Mouse (Mus musculus): ENCODE results near the gene Nectin1. TPM values are rescaled to one million over a fixed set of nuclear protein-coding genes. Genes with fewer than 3 reads are reported as not detected.
A peak's percentile ranks its signal among the peaks of the same experiment; 100 is the strongest.

The Nectin1 gene
- polyA plus RNA-seq, 1 experiment from 2014 or later = 3.7 TPM

- ATAC-seq (replicated peaks; ENCODE audit: low FRiP score, low read depth) (no peak), DNase-seq (ENCODE audit: low spot score) (no peak)
- Histone ChIP-seq H3K4me2 (ENCODE audit: low read length) (no peak overlapping the region), H3K27ac (no peak overlapping the region), H3K36me3 (ENCODE audit: insufficient read depth, low read length) (no peaks in the 10 kb centered on the region), H3K9ac (ENCODE audit: low read depth, low read length) (no peak overlapping the region), H3K4me1 (replicated peaks; ENCODE audit: insufficient read depth, low read length) (no peaks in the 10 kb centered on the region), H3K4me3 (replicated peaks; ENCODE audit: low read depth, low read length) (no peak overlapping the region), H3K9me3 (replicated peaks; ENCODE audit: low read length) (no peaks in the 10 kb centered on the region), H3K27me3 (ENCODE audit: insufficient read depth, low read length) (no peaks in the 10 kb centered on the region)
- 55% methylated on average over 6 of the region's 6 CpGs for WGBS
- no peak for TF ChIP-seq CTCF (IDR thresholded peaks at IDR 0.05; ENCODE audit: low read depth)
These were observed 85.2 kb downstream of the Nectin1 start for GRCm38 (mm10) chr9:43828960-43829359.

- H3K4me3 ChIP-seq (replicated peaks; ENCODE audit: low read depth, low read length) = no peak overlapping the region
- 91% methylated on average over 8 of the region's 8 CpGs for WGBS
- no peaks in the 10 kb centered on the region for H3K9me3 ChIP-seq (replicated peaks; ENCODE audit: low read length)
- no peak for TF ChIP-seq CTCF (IDR thresholded peaks at IDR 0.05; ENCODE audit: low read depth)
- no peak for ATAC-seq (replicated peaks; ENCODE audit: low FRiP score, low read depth)
- no peaks in the 10 kb centered on the region for H3K36me3 ChIP-seq (ENCODE audit: insufficient read depth, low read length)
- H3K9ac ChIP-seq (ENCODE audit: low read depth, low read length) = no peak overlapping the region
- no peak for DNase-seq (ENCODE audit: low spot score)
- H3K4me1 ChIP-seq (replicated peaks; ENCODE audit: insufficient read depth, low read length) = no peaks in the 10 kb centered on the region
- no peak overlapping the region for H3K27ac ChIP-seq
- no peak overlapping the region for H3K4me2 ChIP-seq (ENCODE audit: low read length)
- no peaks in the 10 kb centered on the region for H3K27me3 ChIP-seq (ENCODE audit: insufficient read depth, low read length)
These were observed 89.4 kb downstream of the Nectin1 start for GRCm38 (mm10) chr9:43833232-43833631.

GRCm38 (mm10) chr9:43834283-43834682 is 90.5 kb downstream of the Nectin1 start:
- no peak for TF ChIP-seq CTCF (IDR thresholded peaks at IDR 0.05; ENCODE audit: low read depth)
- Histone ChIP-seq H3K4me1 (replicated peaks; ENCODE audit: insufficient read depth, low read length) (no peaks in the 10 kb centered on the region), H3K9me3 (replicated peaks; ENCODE audit: low read length) (no peaks in the 10 kb centered on the region), H3K4me2 (ENCODE audit: low read length) (no peak overlapping the region), H3K36me3 (ENCODE audit: insufficient read depth, low read length) (no peaks in the 10 kb centered on the region), H3K27me3 (ENCODE audit: insufficient read depth, low read length) (no peaks in the 10 kb centered on the region), H3K27ac (no peak overlapping the region), H3K4me3 (replicated peaks; ENCODE audit: low read depth, low read length) (no peak overlapping the region), H3K9ac (ENCODE audit: low read depth, low read length) (no peak overlapping the region)
- DNase-seq (ENCODE audit: low spot score) = no peak
- no peak for ATAC-seq (replicated peaks; ENCODE audit: low FRiP score, low read depth)
- 80% methylated on average over 13 of the region's 13 CpGs for WGBS

GRCm38 (mm10) chr9:43838561-43838960 is 94.8 kb downstream of the Nectin1 start:
- Histone ChIP-seq H3K4me2 (ENCODE audit: low read length) (no peak overlapping the region), H3K27ac (no peak overlapping the region), H3K36me3 (ENCODE audit: insufficient read depth, low read length) (no peaks in the 10 kb centered on the region), H3K4me3 (replicated peaks; ENCODE audit: low read depth, low read length) (no peak overlapping the region), H3K9me3 (replicated peaks; ENCODE audit: low read length) (no peaks in the 10 kb centered on the region), H3K9ac (ENCODE audit: low read depth, low read length) (no peak overlapping the region), H3K27me3 (ENCODE audit: insufficient read depth, low read length) (peaks cover 5% of the 10 kb centered on the region; the same call in 1 of the 2 replicates), H3K4me1 (replicated peaks; ENCODE audit: insufficient read depth, low read length) (no peaks in the 10 kb centered on the region)
- 42% methylated on average over 2 of the region's 2 CpGs for WGBS
- DNase-seq (ENCODE audit: low spot score) = no peak
- no peak for ATAC-seq (replicated peaks; ENCODE audit: low FRiP score, low read depth)
- no peak for TF ChIP-seq CTCF (IDR thresholded peaks at IDR 0.05; ENCODE audit: low read depth)

- 1% methylated on average over 7 of the region's 8 CpGs for WGBS
- H3K4me2 ChIP-seq (ENCODE audit: low read length) = no peak overlapping the region
These were observed 99.3 kb downstream of the Nectin1 start for GRCm38 (mm10) chr9:43842921-43843577.

GRCm38 (mm10) chr9:43843711-43844127 is 99.9 kb downstream of the Nectin1 start:
- Histone ChIP-seq H3K4me3 (replicated peaks; ENCODE audit: low read depth, low read length) (no peak overlapping the region), H3K36me3 (ENCODE audit: insufficient read depth, low read length) (no peaks in the 10 kb centered on the region), H3K27ac (no peak overlapping the region), H3K4me2 (ENCODE audit: low read length) (no peak overlapping the region), H3K27me3 (ENCODE audit: insufficient read depth, low read length) (peaks cover 24% of the 10 kb centered on the region), H3K9me3 (replicated peaks; ENCODE audit: low read length) (no peaks in the 10 kb centered on the region), H3K9ac (ENCODE audit: low read depth, low read length) (no peak overlapping the region), H3K4me1 (replicated peaks; ENCODE audit: insufficient read depth, low read length) (no peaks in the 10 kb centered on the region)
- no peak for ATAC-seq (replicated peaks; ENCODE audit: low FRiP score, low read depth)
- 2% methylated on average over 2 of the region's 3 CpGs for WGBS
- DNase-seq (ENCODE audit: low spot score) = peak; percentile 31
- no peak for TF ChIP-seq CTCF (IDR thresholded peaks at IDR 0.05; ENCODE audit: low read depth)

More at GRCm38 (mm10) chr9:43842921-43843577, 99.3 kb downstream of the Nectin1 start:
- no peak for TF ChIP-seq CTCF (IDR thresholded peaks at IDR 0.05; ENCODE audit: low read depth)
- Histone ChIP-seq H3K9me3 (replicated peaks; ENCODE audit: low read length) (no peaks in the 10 kb centered on the region), H3K27me3 (ENCODE audit: insufficient read depth, low read length) (peaks cover 24% of the 10 kb centered on the region), H3K4me1 (replicated peaks; ENCODE audit: insufficient read depth, low read length) (no peaks in the 10 kb centered on the region), H3K4me3 (replicated peaks; ENCODE audit: low read depth, low read length) (no peak overlapping the region), H3K36me3 (ENCODE audit: insufficient read depth, low read length) (no peaks in the 10 kb centered on the region), H3K27ac (no peak overlapping the region), H3K9ac (ENCODE audit: low read depth, low read length) (no peak overlapping the region)
- peak; percentile 18 for DNase-seq (ENCODE audit: low spot score)
- peak; percentile 29; the same call in 1 of the 2 replicates for ATAC-seq (replicated peaks; ENCODE audit: low FRiP score, low read depth)

Measured in kidney, postnatal 0 days (tissue).